Mouse (Mus musculus) heart, postnatal 0 days (tissue): ENCODE data around the gene Srrd.

ENCODE experiments used
- CTCF ChIP-seq: IDR thresholded peaks from 2 replicates; pipeline ENCODE4 v1.5.1; 2016; ENCODE audit warnings: antibody characterized with exemption, control low read depth, low read depth
- EP300 ChIP-seq: IDR thresholded peaks from 2 replicates; pipeline ENCODE4 v1.6.1; 2016; ENCODE audit warnings: antibody characterized with exemption, low read depth

DNA sequence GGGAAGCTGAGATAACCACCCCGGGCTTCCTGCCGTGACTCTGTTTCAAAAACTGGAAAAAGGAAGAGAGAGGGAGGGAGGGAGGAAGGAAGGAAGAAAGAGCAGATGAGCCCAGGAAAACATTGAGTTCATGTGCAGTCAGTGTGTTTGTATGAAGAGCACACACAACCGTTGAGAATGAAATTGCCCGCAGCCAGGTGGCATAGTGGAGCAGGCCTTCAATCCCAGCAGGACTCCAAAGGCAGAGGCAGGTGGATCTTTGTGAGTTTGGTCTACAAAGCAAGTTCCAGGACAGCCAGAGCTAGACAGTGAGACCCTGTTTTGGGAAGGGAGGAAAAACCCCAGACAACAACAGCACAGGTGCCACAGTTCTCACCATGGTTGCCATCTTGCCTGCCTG is 24.5 kb upstream of the Srrd start:
- TF ChIP-seq CTCF (no peak), EP300 (no peak)
